9 mouse cellular contexts compared by ENCODE assay signal in the genomic region with DNA sequence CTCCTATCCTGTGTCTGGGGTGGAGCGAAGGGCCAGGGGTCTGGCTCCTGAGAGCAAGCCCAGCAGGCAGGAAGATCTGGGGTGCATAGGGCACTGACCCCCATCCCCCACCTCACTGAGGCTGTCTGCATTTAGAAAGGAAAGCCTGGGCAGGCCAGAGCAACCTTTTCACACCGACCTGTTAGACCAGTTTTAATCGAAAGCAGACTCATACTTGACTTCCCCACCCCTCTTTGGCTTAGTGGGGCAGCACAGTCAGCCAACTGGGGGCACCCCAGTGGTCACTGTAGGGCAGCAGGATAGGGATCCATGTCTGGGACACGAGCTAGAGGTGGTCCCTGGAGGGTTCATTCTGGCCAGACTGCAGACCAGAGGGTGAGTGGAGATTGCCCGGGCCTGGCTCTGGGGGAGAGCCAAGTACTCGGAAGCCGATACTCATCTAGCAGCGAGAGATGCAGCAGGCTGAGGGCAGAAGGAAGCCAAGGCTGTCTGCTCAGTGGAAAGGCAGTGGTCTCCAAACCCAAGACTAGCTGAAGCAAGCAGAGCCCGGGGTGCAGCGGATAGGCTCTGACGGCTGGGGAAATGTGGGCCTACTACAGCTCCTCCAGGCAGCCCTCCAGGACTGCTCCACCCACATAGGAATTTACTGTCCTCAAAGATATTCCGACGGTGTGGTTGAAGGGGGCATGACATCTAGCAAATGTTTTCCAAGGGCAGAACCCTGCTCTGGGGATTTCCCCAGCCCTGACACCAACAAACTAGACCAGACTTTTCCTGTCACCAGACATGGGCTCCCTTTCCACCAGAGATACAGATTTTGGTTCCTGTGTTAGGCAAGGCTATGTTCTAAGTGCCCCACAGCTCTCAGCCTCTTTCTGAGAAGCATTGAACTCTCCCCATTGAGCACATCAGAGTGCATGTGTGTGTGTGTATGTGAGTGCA. TPM values are rescaled to one million over a fixed set of nuclear protein-coding genes. Genes with fewer than 3 reads are reported as not detected.
DNase-seq lines count a peak whose midpoint lies in the region; ATAC-seq and TF ChIP-seq lines count a peak whose summit lies in the region.
"Had no signal": no experiment of that assay in that cellular context is flagged by ENCODE, and none has a peak within 500 bp of the region (broad histone marks: within the 10 kb centered on the region; RNA-seq: fewer than 3 reads in every experiment).

No protein-coding gene starts in this region.

- TF ChIP-seq CTCF in bone marrow, adult 2 months (IDR thresholded peaks at IDR 0.05; ENCODE audit: control insufficient read depth, insufficient read depth, low read length) = no peak

- 32% methylated on average over 13 of the region's 13 CpGs for WGBS in bone marrow, adult 2 months
- 51% methylated on average over 13 of the region's 13 CpGs for WGBS in kidney, embryonic 14.5 days
- 72% methylated on average over 13 of the region's 13 CpGs for WGBS in hindbrain, embryonic 14.5 days

- ATAC-seq in kidney, embryonic 14.5 days (ENCODE audit: low FRiP score, low TSS enrichment) = no peak
- ATAC-seq in megakaryocyte, adult 5-6 weeks (ENCODE audit: poor library complexity, severe bottlenecking) = 0 out of 2 replicates have a peak, but pooled peaks have one; percentile 18
- ATAC-seq in hindbrain, embryonic 14.5 days (ENCODE audit: low FRiP score) = no peak

- no peak overlapping the region for H3K9ac ChIP-seq in kidney, embryonic 14.5 days (ENCODE audit: low read depth, low read length)
- H3K9ac ChIP-seq in hindbrain, embryonic 14.5 days = no peak overlapping the region
- H3K9ac ChIP-seq: neural tube, embryonic 13.5 days had no signal

- H3K36me3 ChIP-seq in kidney, embryonic 14.5 days (ENCODE audit: control insufficient read depth, insufficient read depth, low read length) = peaks cover 9% of the 10 kb centered on the region; the same call in 1 of the 2 replicates
- peaks cover 6% of the 10 kb centered on the region for H3K36me3 ChIP-seq in hindbrain, embryonic 14.5 days (replicated peaks; ENCODE audit: control insufficient read depth, insufficient read depth)

- H3K4me3 ChIP-seq in bone marrow, adult 2 months (replicated peaks; ENCODE audit: control insufficient read depth, low read depth, low read length) = no peak overlapping the region
- no peak overlapping the region for H3K4me3 ChIP-seq in kidney, embryonic 14.5 days (ENCODE audit: low read length)
- no peak overlapping the region for H3K4me3 ChIP-seq in hindbrain, embryonic 14.5 days (replicated peaks; ENCODE audit: low read length)
- H3K4me3 ChIP-seq: neural tube, embryonic 13.5 days had no signal

- DNase-seq in gastrocnemius, adult 18-20 months (ENCODE audit: low spot score) = peak; percentile 55
- DNase-seq in gastrocnemius, postnatal 4 days (ENCODE audit: low spot score in 2 of 2) = no peak
- DNase-seq in MN1 (ENCODE audit: low spot score) = no peak
- DNase-seq in layer of hippocampus, adult 8-10 months (ENCODE audit: low spot score in 2 of 2) = no peak
- DNase-seq in hindbrain, embryonic 14.5 days (ENCODE audit: low spot score) = no peak

- no peak for TF ChIP-seq POLR2A in bone marrow, adult 2 months (IDR thresholded peaks at IDR 0.05; ENCODE audit: borderline replicate concordance, control insufficient read depth, low read depth, low read length)

- H3K27me3 ChIP-seq in kidney, embryonic 14.5 days (ENCODE audit: control insufficient read depth, insufficient read depth, low read length) = no peaks in the 10 kb centered on the region
- no peaks in the 10 kb centered on the region for H3K27me3 ChIP-seq in hindbrain, embryonic 14.5 days (ENCODE audit: control insufficient read depth, insufficient read depth, low read length)
- H3K27me3 ChIP-seq: neural tube, embryonic 13.5 days had no signal

- H3K27ac ChIP-seq in bone marrow, adult 2 months (ENCODE audit: control insufficient read depth, insufficient read depth, low read depth, low read length, poor library complexity) = peak overlapping the region; percentile 23
- peak overlapping the region; percentile 48; the same call in 1 of the 2 replicates for H3K27ac ChIP-seq in kidney, embryonic 14.5 days (ENCODE audit: low read depth, low read length)
- no peak overlapping the region for H3K27ac ChIP-seq in hindbrain, embryonic 14.5 days
- H3K27ac ChIP-seq: neural tube, embryonic 13.5 days had no signal

- no peaks in the 10 kb centered on the region for H3K9me3 ChIP-seq in kidney, embryonic 14.5 days (ENCODE audit: control insufficient read depth, low read length)
- no peaks in the 10 kb centered on the region for H3K9me3 ChIP-seq in hindbrain, embryonic 14.5 days (ENCODE audit: control insufficient read depth, low read length)
- H3K9me3 ChIP-seq: neural tube, embryonic 13.5 days had no signal

- H3K4me2 ChIP-seq in kidney, embryonic 14.5 days (replicated peaks; ENCODE audit: low read depth, low read length) = no peak overlapping the region
- no peak overlapping the region for H3K4me2 ChIP-seq in hindbrain, embryonic 14.5 days (replicated peaks)
- H3K4me2 ChIP-seq: neural tube, embryonic 13.5 days had no signal

- peaks cover 11% of the 10 kb centered on the region for H3K4me1 ChIP-seq in bone marrow, adult 2 months (ENCODE audit: control insufficient read depth, insufficient read depth, low read length)
- peaks cover 23% of the 10 kb centered on the region for H3K4me1 ChIP-seq in kidney, embryonic 14.5 days (ENCODE audit: control insufficient read depth, insufficient read depth, low read length)
- no peaks in the 10 kb centered on the region for H3K4me1 ChIP-seq in hindbrain, embryonic 14.5 days (replicated peaks; ENCODE audit: control insufficient read depth, insufficient read depth, low read length)
- H3K4me1 ChIP-seq: neural tube, embryonic 13.5 days had no signal

RNA-seq across cellular contexts. Expression of a gene that starts 10.0 kb away (rescaled TPM):
- total RNA-seq in gastrocnemius, adult 18-20 months (2021) = 1 to 10 TPM; 6.0 to 6.6 TPM
- 10 to 100 TPM; 17.3 to 21.7 TPM for total RNA-seq in gastrocnemius, postnatal 4 days (2021)
- 2.5 and 7.0 TPM in 2 replicates for polyA plus RNA-seq in bone marrow, adult 2 months (2011; ENCODE audit: insufficient read depth, insufficient read length, low replicate concordance, missing spikeins)
- 6.3 and 7.1 TPM in 2 replicates for polyA plus RNA-seq in kidney, embryonic 14.5 days (2014; fragmentation: Nextera tagmentation; extraction: Ambion mirVana)
- total RNA-seq in megakaryocyte, adult 5-6 weeks (2015) = 1.7 and 5.3 TPM in 2 replicates
- total RNA-seq in megakaryocyte, adult 5-6 weeks (2017) = 0.40 and 0.45 TPM in 2 replicates
- total RNA-seq in layer of hippocampus, adult 8-10 months (2022) = 1 to 10 TPM; 2.1 to 6.1 (median 2.9) TPM
- polyA plus RNA-seq in hindbrain, embryonic 14.5 days (2014; fragmentation: Nextera tagmentation; extraction: Ambion mirVana) = 6.0 and 6.7 TPM in 2 replicates

RNA-seq across cellular contexts. Expression of a gene that starts 16.2 kb away (rescaled TPM):
- 10 to 100 TPM; 33.6 to 34.8 TPM for total RNA-seq in gastrocnemius, adult 18-20 months (2021)
- 10 to 100 TPM; 19.7 to 22.8 TPM for total RNA-seq in gastrocnemius, postnatal 4 days (2021)
- polyA plus RNA-seq in bone marrow, adult 2 months (2011; ENCODE audit: insufficient read depth, insufficient read length, low replicate concordance, missing spikeins) = 16.9 and 46.9 TPM in 2 replicates
- 3.8 and 6.5 TPM in 2 replicates for polyA plus RNA-seq in kidney, embryonic 14.5 days (2014; fragmentation: Nextera tagmentation; extraction: Ambion mirVana)
- total RNA-seq in megakaryocyte, adult 5-6 weeks (2015) = 98.6 and 105 TPM in 2 replicates
- total RNA-seq in megakaryocyte, adult 5-6 weeks (2017) = 156 and 174 TPM in 2 replicates
- total RNA-seq in layer of hippocampus, adult 8-10 months (2022) = 1 to 10 TPM; 1.9 to 5.1 (median 3.4) TPM
- polyA plus RNA-seq in hindbrain, embryonic 14.5 days (2014; fragmentation: Nextera tagmentation; extraction: Ambion mirVana) = 1.9 and 2.3 TPM in 2 replicates

RNA-seq across cellular contexts. Expression of a gene that starts 32.3 kb away (rescaled TPM):
- total RNA-seq in gastrocnemius, adult 18-20 months (2021) = 10 to 100 TPM; 11.8 to 13.3 TPM
- 10 to 100 TPM; 14.0 to 14.5 TPM for total RNA-seq in gastrocnemius, postnatal 4 days (2021)
- 18.2 and 30.2 TPM in 2 replicates for polyA plus RNA-seq in bone marrow, adult 2 months (2011; ENCODE audit: insufficient read depth, insufficient read length, low replicate concordance, missing spikeins)
- polyA plus RNA-seq in kidney, embryonic 14.5 days (2014; fragmentation: Nextera tagmentation; extraction: Ambion mirVana) = 9.7 and 11.3 TPM in 2 replicates
- 4.1 and 6.4 TPM in 2 replicates for total RNA-seq in megakaryocyte, adult 5-6 weeks (2015)
- total RNA-seq in megakaryocyte, adult 5-6 weeks (2017) = 5.0 and 8.0 TPM in 2 replicates
- 10 to 100 TPM; 15.6 to 20.6 (median 18.5) TPM for total RNA-seq in layer of hippocampus, adult 8-10 months (2022)
- 16.7 and 19.1 TPM in 2 replicates for polyA plus RNA-seq in hindbrain, embryonic 14.5 days (2014; fragmentation: Nextera tagmentation; extraction: Ambion mirVana)

RNA-seq across cellular contexts. Expression of a gene that starts 34.5 kb away (rescaled TPM):
- 10 to 100 TPM; 31.8 to 32.2 TPM for total RNA-seq in gastrocnemius, adult 18-20 months (2021)
- total RNA-seq in gastrocnemius, postnatal 4 days (2021) = 10 to 100 TPM; 16.9 to 18.1 TPM
- not detected in 2 replicates for polyA plus RNA-seq in bone marrow, adult 2 months (2011; ENCODE audit: insufficient read depth, insufficient read length, low replicate concordance, missing spikeins)
- 0.31 and 0.43 TPM in 2 replicates for polyA plus RNA-seq in kidney, embryonic 14.5 days (2014; fragmentation: Nextera tagmentation; extraction: Ambion mirVana)
- total RNA-seq in megakaryocyte, adult 5-6 weeks (2015) = not detected in 2 replicates
- total RNA-seq in megakaryocyte, adult 5-6 weeks (2017) = not detected in 2 replicates
- 1 to 10 TPM; 2.4 to 4.0 (median 3.4) TPM for total RNA-seq in layer of hippocampus, adult 8-10 months (2022)
- 5.4 and 5.6 TPM in 2 replicates for polyA plus RNA-seq in hindbrain, embryonic 14.5 days (2014; fragmentation: Nextera tagmentation; extraction: Ambion mirVana)
